Mouse (Mus musculus): Measurements from ENCODE around the gene Asna1. TPM values are rescaled to one million over a fixed set of nuclear protein-coding genes. Genes with fewer than 3 reads are reported as not detected.

Asna1 gene
- total and polyA plus RNA-seq, 3 experiments = 104 to 136 (median 110) TPM

GRCm38 (mm10) chr8:84989810-84990209 is 35.3 kb downstream of the Asna1 start:
- Histone ChIP-seq H3K4me1 (ENCODE audit: insufficient read depth, low read depth, low read length) (peaks cover 53% of the 10 kb centered on the region), H3K27me3 (ENCODE audit: insufficient read depth, low read length) (no peaks in the 10 kb centered on the region), H3K36me3 (replicated peaks) (peaks cover 15% of the 10 kb centered on the region), H3K9me3 (replicated peaks) (no peaks in the 10 kb centered on the region), H3K4me3 (ENCODE audit: low read depth, low read length) (peak overlapping the region; percentile 79)
- peak; percentile 59; the same call in 1 of the 2 replicates for TF ChIP-seq CTCF (IDR thresholded peaks at IDR 0.05; ENCODE audit: low read depth, low read length)
- TF ChIP-seq GATA1 (IDR thresholded peaks at IDR 0.05; ENCODE audit: borderline replicate concordance, low read length) = no peak
- DNase-seq (ENCODE audit: low spot score) = peak; percentile 68
- peak; percentile 22; the same call in 1 of the 2 replicates for ATAC-seq (ENCODE audit: extremely low read depth, insufficient number of reproducible peaks, low FRiP score, poor library complexity, severe bottlenecking)

GRCm38 (mm10) chr8:84989311-84989731 is 35.8 kb downstream of the Asna1 start:
- Histone ChIP-seq H3K9me3 (replicated peaks) (no peaks in the 10 kb centered on the region), H3K4me1 (ENCODE audit: insufficient read depth, low read depth, low read length) (peaks cover 58% of the 10 kb centered on the region), H3K27me3 (ENCODE audit: insufficient read depth, low read length) (no peaks in the 10 kb centered on the region), H3K4me3 (ENCODE audit: low read depth, low read length) (peak overlapping the region; percentile 60; the same call in 1 of the 2 replicates), H3K36me3 (replicated peaks) (peaks cover 10% of the 10 kb centered on the region)
- no peak for TF ChIP-seq GATA1 (IDR thresholded peaks at IDR 0.05; ENCODE audit: borderline replicate concordance, low read length)
- no peak for TF ChIP-seq GATA2 (IDR thresholded peaks at IDR 0.05; ENCODE audit: borderline replicate concordance, low read depth, low read length)
- no peak for TF ChIP-seq POLR2AphosphoS5 (IDR thresholded peaks at IDR 0.05; ENCODE audit: insufficient replicate concordance, low read depth, low read length)
- TF ChIP-seq CTCF (IDR thresholded peaks at IDR 0.05; ENCODE audit: low read depth, low read length) = no peak
- no peak for TF ChIP-seq TAL1 (conservative IDR thresholded peaks at IDR 0.05; ENCODE audit: low read depth, low read length)
- ATAC-seq (ENCODE audit: extremely low read depth, insufficient number of reproducible peaks, low FRiP score, poor library complexity, severe bottlenecking) = no peak
- DNase-seq (ENCODE audit: low spot score) = no peak

GRCm38 (mm10) chr8:84987903-84988302 is 37.2 kb downstream of the Asna1 start:
- Histone ChIP-seq H3K4me1 (ENCODE audit: insufficient read depth, low read depth, low read length) (peaks cover 72% of the 10 kb centered on the region), H3K9me3 (replicated peaks) (no peaks in the 10 kb centered on the region), H3K4me3 (ENCODE audit: low read depth, low read length) (no peak overlapping the region), H3K36me3 (replicated peaks) (no peaks in the 10 kb centered on the region), H3K27me3 (ENCODE audit: insufficient read depth, low read length) (no peaks in the 10 kb centered on the region)
- ATAC-seq (ENCODE audit: extremely low read depth, insufficient number of reproducible peaks, low FRiP score, poor library complexity, severe bottlenecking) = no peak
- no peak for TF ChIP-seq POLR2AphosphoS5 (IDR thresholded peaks at IDR 0.05; ENCODE audit: insufficient replicate concordance, low read depth, low read length)
- TF ChIP-seq CTCF (IDR thresholded peaks at IDR 0.05; ENCODE audit: low read depth, low read length) = no peak
- TF ChIP-seq TAL1 (conservative IDR thresholded peaks at IDR 0.05; ENCODE audit: low read depth, low read length) = no peak
- TF ChIP-seq GATA2 (IDR thresholded peaks at IDR 0.05; ENCODE audit: borderline replicate concordance, low read depth, low read length) = no peak
- TF ChIP-seq GATA1 (IDR thresholded peaks at IDR 0.05; ENCODE audit: borderline replicate concordance, low read length) = no peak
- DNase-seq (ENCODE audit: low spot score) = no peak

GRCm38 (mm10) chr8:84987388-84987787 is 37.7 kb downstream of the Asna1 start:
- TF ChIP-seq GATA2 (IDR thresholded peaks at IDR 0.05; ENCODE audit: borderline replicate concordance, low read depth, low read length) (no peak), CTCF (IDR thresholded peaks at IDR 0.05; ENCODE audit: low read depth, low read length) (no peak), POLR2AphosphoS5 (IDR thresholded peaks at IDR 0.05; ENCODE audit: insufficient replicate concordance, low read depth, low read length) (no peak), GATA1 (IDR thresholded peaks at IDR 0.05; ENCODE audit: borderline replicate concordance, low read length) (no peak), TAL1 (conservative IDR thresholded peaks at IDR 0.05; ENCODE audit: low read depth, low read length) (no peak)
- DNase-seq (ENCODE audit: low spot score) (no peak), ATAC-seq (ENCODE audit: extremely low read depth, insufficient number of reproducible peaks, low FRiP score, poor library complexity, severe bottlenecking) (no peak)
- Histone ChIP-seq H3K9me3 (replicated peaks) (no peaks in the 10 kb centered on the region), H3K4me1 (ENCODE audit: insufficient read depth, low read depth, low read length) (peaks cover 77% of the 10 kb centered on the region), H3K4me3 (ENCODE audit: low read depth, low read length) (no peak overlapping the region), H3K27me3 (ENCODE audit: insufficient read depth, low read length) (no peaks in the 10 kb centered on the region), H3K36me3 (replicated peaks) (no peaks in the 10 kb centered on the region)

- peak; percentile 28 for ATAC-seq (ENCODE audit: extremely low read depth, insufficient number of reproducible peaks, low FRiP score, poor library complexity, severe bottlenecking)
- H3K4me1 ChIP-seq (ENCODE audit: insufficient read depth, low read depth, low read length) = peaks cover 83% of the 10 kb centered on the region
These were observed 38.6 kb downstream of the Asna1 start for GRCm38 (mm10) chr8:84986379-84986945.

GRCm38 (mm10) chr8:84985684-84986378 is 39.2 kb downstream of the Asna1 start:
- peaks cover 84% of the 10 kb centered on the region for H3K4me1 ChIP-seq (ENCODE audit: insufficient read depth, low read depth, low read length)

More at GRCm38 (mm10) chr8:84986379-84986945, 38.6 kb downstream of the Asna1 start:
- H3K4me3 ChIP-seq (ENCODE audit: low read depth, low read length) = peak overlapping the region; percentile 74
- no peaks in the 10 kb centered on the region for H3K27me3 ChIP-seq (ENCODE audit: insufficient read depth, low read length)
- no peak for DNase-seq (ENCODE audit: low spot score)
- TF ChIP-seq TAL1 (conservative IDR thresholded peaks at IDR 0.05; ENCODE audit: low read depth, low read length) = peak; percentile 70
- TF ChIP-seq GATA2 (IDR thresholded peaks at IDR 0.05; ENCODE audit: borderline replicate concordance, low read depth, low read length) = no peak
- no peaks in the 10 kb centered on the region for H3K36me3 ChIP-seq (replicated peaks)
- H3K9me3 ChIP-seq (replicated peaks) = no peaks in the 10 kb centered on the region

More at GRCm38 (mm10) chr8:84985684-84986378, 39.2 kb downstream of the Asna1 start:
- Histone ChIP-seq H3K36me3 (replicated peaks) (no peaks in the 10 kb centered on the region), H3K27me3 (ENCODE audit: insufficient read depth, low read length) (no peaks in the 10 kb centered on the region), H3K9me3 (replicated peaks) (no peaks in the 10 kb centered on the region), H3K4me3 (ENCODE audit: low read depth, low read length) (peak overlapping the region; percentile 74)
- TF ChIP-seq GATA1 (IDR thresholded peaks at IDR 0.05; ENCODE audit: borderline replicate concordance, low read length) = no peak
- no peak for TF ChIP-seq POLR2AphosphoS5 (IDR thresholded peaks at IDR 0.05; ENCODE audit: insufficient replicate concordance, low read depth, low read length)
- no peak for TF ChIP-seq GATA2 (IDR thresholded peaks at IDR 0.05; ENCODE audit: borderline replicate concordance, low read depth, low read length)
- TF ChIP-seq CTCF (IDR thresholded peaks at IDR 0.05; ENCODE audit: low read depth, low read length) = no peak
- peak; percentile 75 for DNase-seq (ENCODE audit: low spot score)
- ATAC-seq (ENCODE audit: extremely low read depth, insufficient number of reproducible peaks, low FRiP score, poor library complexity, severe bottlenecking) = peak; percentile 12; the same call in 1 of the 2 replicates

All from G1E (cell line).